Mouse (Mus musculus) CD4-positive, CD25-positive, alpha-beta regulatory T cell, adult 4 months (primary cell): ENCODE results near the gene Arel1. TPM values are rescaled to one million over a fixed set of nuclear protein-coding genes. Genes with fewer than 3 reads are reported as not detected.

Experiments
- ATAC-seq: one replicate; pipeline ENCODE4 v1.8.0; 2017
- polyA plus RNA-seq, 2 experiments: library from polyadenylated mRNA; unstranded; fragments of 100-300 nt; shearing (Covaris generic); gene quantifications; one replicate each; pipeline ENCODE4 v1.2.1; 2017

Gene Arel1
- polyA plus RNA-seq, 2 experiments from 2014 or later: 28.4 to 28.7 TPM

- ATAC-seq: no peak
These were observed 22.0 kb downstream of the Arel1 start for GRCm38 (mm10) chr12:84948584-84949285.

DNA sequence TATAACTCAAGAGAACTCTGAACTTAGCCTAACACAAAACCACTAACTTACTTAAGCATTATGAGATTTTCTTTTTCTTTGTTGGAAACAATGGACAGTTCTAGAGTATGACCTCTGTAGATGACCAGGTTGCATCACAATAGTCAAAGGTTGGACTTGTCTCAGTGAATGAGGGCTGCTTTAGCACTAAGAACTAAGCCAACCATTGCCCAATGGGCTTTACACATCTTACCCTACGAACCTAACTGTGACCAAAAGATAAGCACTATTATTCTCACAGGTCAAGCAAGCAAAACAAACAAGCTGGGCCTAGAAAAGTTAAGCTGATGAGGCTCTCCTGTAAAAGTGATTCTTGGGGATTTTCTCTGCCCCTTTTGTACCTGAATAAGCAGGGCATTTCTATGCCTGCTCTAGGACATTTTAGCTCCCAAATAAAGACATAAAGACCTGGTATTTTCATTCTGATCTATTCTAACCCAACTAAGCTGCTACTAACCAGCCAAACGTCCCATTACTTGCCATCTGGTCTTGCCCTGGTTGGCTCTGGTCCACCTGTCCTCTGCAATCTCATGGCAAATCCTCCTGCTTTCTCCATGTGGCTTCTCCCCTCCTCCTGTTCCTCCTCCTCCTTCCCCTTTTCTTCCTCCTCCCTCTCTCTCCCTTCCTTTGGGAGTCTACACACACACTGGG, 22.7 kb downstream of the Arel1 start:
- no peak for ATAC-seq

DNA sequence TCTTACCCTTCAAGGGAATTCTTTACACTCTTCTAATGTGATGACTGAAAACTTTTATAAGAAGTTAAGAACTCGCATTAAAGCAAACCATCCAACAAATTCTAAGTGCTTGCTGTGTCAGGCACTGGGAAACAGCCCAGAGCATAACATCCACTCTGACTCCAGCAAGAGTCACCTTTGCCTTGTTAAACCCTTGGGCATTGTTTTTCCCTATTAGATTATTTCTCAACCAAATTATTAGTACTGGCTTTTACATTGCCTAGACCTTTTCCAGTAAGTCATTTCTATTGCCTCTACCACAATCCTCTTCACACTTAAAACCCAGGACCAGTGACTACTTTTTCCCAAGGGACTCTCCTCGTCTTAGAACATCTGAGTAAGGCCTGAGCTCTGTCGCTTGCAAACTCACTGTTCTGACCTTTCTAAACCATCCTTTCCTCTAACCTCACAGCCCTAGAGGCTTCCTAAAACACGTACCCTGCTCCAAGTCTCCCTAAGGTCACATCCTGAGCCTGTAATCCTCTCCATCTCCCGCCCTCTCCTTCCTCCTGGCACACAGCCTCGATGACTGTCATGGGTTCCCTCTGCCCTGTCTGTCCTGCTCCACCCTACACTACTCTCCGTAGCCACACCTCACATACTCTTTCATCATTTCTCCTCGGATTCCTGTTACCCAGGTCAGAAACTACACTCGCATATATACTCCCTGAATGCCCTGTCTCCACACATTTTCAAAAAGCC, 25.7 kb downstream of the Arel1 start:
- ATAC-seq: no peak

GRCm38 (mm10) chr12:84944150-84944812, 26.4 kb downstream of the Arel1 start:
- no peak for ATAC-seq

DNA sequence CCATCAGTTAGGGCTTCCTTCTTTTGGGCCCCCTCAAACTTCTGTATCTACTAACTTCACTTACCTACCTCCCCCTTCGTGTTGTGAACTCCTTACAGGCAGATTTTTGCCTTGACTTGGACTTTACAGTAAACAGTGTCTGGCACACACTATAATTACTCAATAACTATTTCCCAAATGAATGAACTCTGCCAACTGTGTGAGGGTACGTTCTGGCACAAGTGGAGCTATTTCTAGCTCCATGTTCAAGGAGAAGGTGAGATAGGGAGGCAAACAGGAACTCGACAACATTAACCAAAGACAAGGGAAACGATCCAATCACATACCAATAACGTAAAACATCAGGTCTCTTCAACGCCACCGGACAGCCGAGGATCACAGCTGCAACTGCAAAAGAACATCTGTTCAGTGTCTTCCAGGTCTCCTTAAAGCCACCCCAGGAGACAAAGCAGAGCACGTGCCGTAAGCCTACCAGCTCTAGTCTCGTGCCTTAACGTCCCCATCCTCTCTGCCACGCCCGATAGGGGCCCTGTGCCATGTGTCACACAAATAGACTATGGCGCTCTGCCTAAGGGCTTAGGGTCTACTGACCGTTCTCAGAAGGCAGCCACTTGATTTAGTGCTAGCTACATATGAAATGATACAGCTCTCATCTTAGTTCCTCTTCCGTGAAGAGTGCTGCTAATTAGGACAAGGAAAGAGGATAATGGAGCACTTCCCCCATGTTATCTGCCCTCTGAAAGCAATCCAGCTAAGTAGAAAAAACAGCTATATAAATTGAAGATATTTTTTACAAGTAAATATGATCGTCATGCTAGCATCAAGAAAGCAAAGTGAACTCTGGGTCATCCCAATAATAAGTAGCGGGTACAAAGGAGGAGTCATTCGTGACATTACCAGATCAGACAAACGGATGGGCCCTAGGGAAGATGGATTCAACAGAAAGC, 27.4 kb downstream of the Arel1 start:
- no peak for ATAC-seq

DNA sequence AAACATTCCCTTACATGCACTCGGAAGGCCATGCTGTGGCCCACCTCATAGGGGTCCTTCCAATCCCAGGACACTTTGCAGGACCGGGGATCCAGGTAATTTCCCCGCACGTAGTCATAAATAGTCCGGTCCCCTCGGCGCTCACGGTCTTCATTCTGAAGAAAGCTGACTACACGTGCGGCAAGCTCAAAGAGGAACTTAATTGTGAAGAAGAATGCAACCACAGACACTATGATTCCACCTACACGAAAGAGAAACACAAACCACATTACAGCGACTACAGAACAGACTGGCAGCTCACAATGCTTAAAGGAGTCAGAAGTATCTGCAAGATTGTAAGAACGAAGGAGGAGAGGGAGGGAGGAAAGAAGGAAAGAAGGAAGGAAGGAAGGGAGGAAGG, 29.0 kb downstream of the Arel1 start:
- no peak for ATAC-seq

DNA sequence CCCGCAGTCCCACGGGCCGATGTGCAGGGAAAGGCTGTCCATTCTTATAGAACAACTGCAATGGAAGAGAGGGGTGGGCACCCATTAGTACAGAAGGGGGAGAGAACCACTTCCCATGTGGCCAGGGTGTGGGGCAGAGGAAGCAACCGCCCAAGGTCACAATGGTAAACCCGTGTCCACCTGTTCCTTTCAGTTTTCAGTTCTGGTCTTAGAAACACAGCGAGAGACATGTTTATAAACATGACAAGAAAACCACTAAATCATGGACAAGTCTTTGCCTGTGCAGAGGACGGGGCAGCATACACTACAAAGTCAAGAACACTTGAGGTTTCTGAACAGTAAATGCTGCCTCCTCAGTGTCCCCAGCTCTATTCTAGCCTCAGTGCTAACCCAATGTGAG, 30.4 kb downstream of the Arel1 start:
- no peak for ATAC-seq

DNA sequence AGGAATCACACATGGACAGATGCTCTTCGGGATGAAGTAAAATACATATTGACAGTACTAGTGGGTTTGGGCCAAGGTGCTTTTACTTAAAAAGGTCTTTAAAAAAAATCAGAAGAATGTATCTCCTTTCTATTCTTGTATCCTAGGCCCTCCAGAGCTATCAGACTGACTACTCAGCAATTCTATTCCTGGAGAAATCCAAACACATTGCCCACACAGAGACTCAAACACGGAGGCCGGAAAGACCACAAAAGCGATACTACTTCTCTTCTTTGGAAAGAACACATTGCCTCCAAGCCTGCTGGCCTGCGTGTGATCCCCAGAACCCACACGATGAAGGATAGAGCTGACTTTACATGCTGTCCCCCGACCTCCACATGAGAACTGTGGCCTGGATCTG, 31.6 kb downstream of the Arel1 start:
- ATAC-seq: no peak

- ATAC-seq: no peak
These were observed 35.4 kb downstream of the Arel1 start for GRCm38 (mm10) chr12:84935343-84935742.

DNA sequence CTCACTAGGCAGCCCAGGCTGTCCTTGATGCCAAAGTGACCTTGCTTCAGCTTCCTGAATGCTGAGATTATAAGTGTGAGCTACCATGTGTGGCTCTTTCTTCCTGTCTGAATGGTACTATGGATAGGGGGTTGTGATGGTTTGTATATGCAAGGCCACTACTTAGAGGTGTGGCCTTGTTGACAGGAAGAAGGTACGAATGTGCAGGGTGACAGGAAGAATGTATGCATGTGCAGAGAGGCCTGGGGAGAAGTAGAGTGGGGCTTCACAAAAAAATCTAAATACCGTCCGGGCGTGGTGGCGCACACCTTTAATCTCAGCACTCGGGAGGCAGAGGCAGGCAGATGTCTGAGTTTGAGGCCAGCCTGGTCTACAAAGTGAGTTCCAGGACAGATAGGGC, 38.5 kb downstream of the Arel1 start:
- ATAC-seq: no peak

DNA sequence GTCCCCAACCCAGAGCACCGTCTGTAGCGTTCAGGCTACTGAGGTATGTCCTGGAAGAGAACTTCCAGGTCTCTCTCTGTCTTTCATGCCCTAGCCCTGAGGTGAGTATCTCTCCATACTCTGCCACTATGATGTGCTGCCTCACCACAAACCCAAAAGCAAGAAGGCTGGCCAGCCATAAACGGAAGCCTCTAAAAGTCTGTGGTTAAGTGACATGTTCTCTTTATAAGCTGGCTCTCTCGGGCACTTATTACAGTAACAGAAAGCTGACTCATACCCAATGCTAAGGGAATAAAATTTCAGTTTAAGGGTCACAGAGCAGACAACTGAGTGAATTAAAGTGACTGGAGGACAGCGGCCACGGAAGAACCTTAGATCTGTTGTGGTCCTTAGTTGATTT, 44.2 kb downstream of the Arel1 start:
- ATAC-seq: no peak

DNA sequence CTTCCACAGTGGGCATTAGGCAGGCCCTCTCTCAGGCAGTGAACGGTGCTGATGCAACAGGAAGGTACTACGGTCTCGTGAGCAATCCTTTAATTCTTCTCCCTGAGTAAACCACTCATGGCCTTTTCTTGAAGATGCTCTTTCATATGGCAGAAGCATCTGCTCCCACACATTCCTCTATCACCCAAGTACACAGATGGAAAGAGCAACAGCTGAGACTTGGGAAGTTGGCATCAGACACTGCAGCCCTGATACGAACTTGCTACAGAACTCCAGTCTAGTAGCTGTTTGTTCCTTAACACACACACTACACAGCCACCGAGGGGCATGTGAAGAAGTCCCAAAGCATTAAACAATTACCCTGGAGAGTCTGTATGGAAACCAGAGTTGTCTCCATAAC, 46.4 kb downstream of the Arel1 start:
- ATAC-seq: no peak

- no peak for ATAC-seq
These were observed 48.8 kb downstream of the Arel1 start for GRCm38 (mm10) chr12:84921881-84922419.

DNA sequence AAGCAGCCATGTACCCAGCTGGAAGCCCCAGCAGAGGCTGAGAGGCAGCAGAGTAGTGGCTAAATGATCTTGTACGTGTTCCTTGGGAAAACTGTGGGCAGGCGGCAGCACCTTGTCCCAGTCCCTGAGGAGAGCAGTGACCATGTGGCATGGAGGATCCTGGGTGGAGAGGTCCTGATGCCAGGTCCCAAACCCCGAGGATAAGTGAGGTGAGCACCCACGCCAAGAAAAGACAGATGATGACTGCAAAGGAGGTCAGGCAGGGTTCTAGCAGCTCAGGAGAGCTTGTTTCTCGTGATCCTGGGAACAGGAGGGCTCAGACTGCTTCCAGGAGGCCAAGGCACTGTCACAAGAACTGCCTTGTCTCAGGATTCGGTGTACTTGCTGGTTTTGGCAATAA, 51.9 kb downstream of the Arel1 start:
- ATAC-seq: no peak

DNA sequence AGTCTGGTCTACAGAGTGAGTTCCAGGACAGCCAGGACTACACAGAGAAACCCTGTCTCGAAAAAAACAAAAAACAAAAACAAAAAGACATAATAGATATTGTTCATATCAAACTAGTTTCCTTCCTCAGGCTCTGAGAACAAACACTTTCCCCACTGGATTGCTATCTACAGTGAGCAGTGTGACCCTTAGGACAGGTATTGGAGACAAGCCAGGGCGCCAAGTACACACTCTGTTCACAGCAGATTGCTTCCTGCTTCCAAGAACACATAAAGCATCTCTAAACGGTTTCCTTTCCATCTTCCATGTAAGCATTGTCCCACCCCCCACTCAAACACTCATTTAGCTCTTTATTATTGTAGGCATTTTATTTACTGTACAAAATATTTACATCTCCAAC, 52.9 kb downstream of the Arel1 start:
- ATAC-seq: no peak

- no peak for ATAC-seq
These were observed 55.7 kb downstream of the Arel1 start for GRCm38 (mm10) chr12:84914959-84915358.

DNA sequence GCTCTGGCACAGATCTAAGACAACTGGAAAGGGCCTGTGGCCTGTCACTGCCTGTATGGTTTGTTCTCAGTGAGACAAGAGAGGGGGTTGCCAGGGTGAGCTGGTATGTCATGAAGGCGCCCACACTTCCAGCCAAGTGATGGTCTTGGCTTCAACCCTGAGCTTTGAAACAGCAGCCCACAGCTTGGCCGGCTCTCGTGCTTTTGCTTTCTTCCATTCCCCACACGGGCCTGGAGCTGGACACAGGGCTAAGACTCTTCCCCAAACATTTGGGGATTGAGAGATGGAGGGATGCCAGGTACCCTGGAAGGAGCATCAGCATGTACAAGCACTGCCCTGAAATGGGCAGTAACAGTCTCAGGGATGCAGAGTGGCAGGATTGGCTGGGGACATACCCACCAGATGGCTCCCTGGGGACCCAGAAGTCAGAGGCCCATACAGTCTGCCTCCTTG, 58.0 kb downstream of the Arel1 start:
- ATAC-seq: no peak

- no peak for ATAC-seq
These were observed 59.1 kb downstream of the Arel1 start for GRCm38 (mm10) chr12:84911640-84912039.

- ATAC-seq: no peak
These were observed 60.6 kb downstream of the Arel1 start for GRCm38 (mm10) chr12:84910066-84910465.

DNA sequence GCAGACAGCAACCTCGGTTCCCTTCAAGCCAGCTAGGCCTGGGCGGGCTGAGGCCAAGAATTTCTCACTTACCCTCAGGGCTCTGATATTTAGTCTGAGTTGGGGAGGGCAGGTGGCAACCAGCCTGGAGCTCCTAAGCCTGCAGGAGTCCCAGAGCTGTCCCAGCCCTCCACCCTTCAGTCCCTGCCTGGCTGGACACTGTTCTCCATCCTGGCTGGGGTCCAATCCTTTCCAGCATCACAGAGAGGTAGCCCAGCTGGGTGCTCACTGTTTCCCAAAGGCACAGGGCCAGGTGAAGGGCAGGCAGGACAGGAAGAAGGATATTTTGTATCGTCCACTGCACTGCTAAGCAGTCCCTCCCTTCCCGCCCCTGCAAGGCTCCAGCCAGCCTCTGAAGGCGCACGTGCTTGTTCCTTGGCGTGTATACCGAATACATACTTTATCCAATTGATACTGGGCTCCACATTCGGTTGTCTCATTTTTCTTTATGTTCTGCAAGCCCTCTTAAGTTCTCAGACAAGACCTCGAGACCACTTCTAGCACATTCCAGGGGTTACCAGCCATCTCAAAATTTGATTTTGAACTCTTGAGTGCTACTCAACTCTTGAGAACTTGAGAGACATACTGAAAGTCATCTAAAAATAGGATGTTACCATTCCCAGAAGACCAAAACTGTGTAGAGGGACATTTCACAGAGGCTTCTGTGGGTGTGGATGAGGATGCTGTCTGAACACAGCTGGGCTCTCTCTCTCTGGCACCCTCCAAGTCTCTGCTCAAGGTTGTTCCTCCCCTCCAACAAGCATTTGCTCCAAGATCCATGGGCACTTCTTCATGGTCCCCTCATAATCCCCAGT, 62.8 kb downstream of the Arel1 start:
- no peak for ATAC-seq
